Mouse (Mus musculus): Measurements from ENCODE around the gene Gm6040. TPM values are rescaled to one million over a fixed set of nuclear protein-coding genes. Genes with fewer than 3 reads are reported as not detected.

The Gm6040 gene
- not detected for polyA plus RNA-seq (2021)

GRCm38 (mm10) chr8:20921971-20922370, at the start of gene Gm6040:
Gene Gm6040, minus strand, starts transcription at chr8:20922071.
- DNase-seq (ENCODE audit: low read depth, low spot score), result no peak
- ChIA-PET POLR2A (no interaction called here), CTCF (no interaction called here)
- in situ Hi-C loops (cut with MboI; ENCODE audit: low pct_unique_long_range_greater_than_20kb), result no loop called here
- H3K27me3 ChIP-seq, result no peaks in the 10 kb centered on the region
- no peak for TF ChIP-seq CTCF (IDR thresholded peaks at IDR 0.05)
- no peak for ATAC-seq

GRCm38 (mm10) chr8:20964531-20964930, 42.7 kb upstream of the Gm6040 start:
- in situ Hi-C loops (cut with MboI; ENCODE audit: low pct_unique_long_range_greater_than_20kb), result no loop called here
- POLR2A ChIA-PET, result no interaction called here
- CTCF ChIA-PET, result no interaction called here
- H3K27me3 ChIP-seq, result no peaks in the 10 kb centered on the region
- no peak for ATAC-seq
- no peak for DNase-seq (ENCODE audit: low read depth, low spot score)
- no peak for TF ChIP-seq CTCF (IDR thresholded peaks at IDR 0.05)

- no peaks in the 10 kb centered on the region for H3K27me3 ChIP-seq
- ChIA-PET CTCF (no interaction called here), POLR2A (no interaction called here)
- DNase-seq (ENCODE audit: low read depth, low spot score) (no peak), ATAC-seq (no peak)
- in situ Hi-C loops (cut with MboI; ENCODE audit: low pct_unique_long_range_greater_than_20kb), result no loop called here
- no peak for TF ChIP-seq CTCF (IDR thresholded peaks at IDR 0.05)
These were observed 22.7 kb upstream of the Gm6040 start, which contains the start of gene AY761185 for GRCm38 (mm10) chr8:20944610-20945009. Gene AY761185, minus strand, starts transcription at chr8:20944710.

DNA sequence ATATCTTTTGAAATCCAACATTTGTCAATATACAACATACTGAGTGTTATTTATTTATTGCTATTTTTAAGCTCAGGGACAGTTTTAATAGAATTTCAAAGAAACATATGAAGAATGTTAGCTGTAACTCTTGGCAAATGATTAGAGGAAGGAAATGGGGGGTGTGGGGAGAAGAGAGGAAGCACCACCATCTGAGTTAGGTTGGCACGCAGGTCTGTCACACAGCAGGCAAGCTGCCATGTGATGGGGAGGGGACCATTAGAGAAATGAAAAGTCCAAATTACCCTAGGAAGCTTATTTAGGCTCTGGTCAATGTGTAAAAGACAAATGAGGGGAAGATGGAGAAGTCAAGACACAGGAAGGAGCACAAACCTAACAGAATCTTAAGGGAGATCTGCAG, 9.6 kb downstream of the Gm6040 start:
- in situ Hi-C loops (cut with MboI; ENCODE audit: low pct_unique_long_range_greater_than_20kb), result no loop called here
- DNase-seq (ENCODE audit: low read depth, low spot score) (no peak), ATAC-seq (no peak)
- ChIA-PET CTCF (no interaction called here), POLR2A (no interaction called here)
- no peak for TF ChIP-seq CTCF (IDR thresholded peaks at IDR 0.05)
- no peaks in the 10 kb centered on the region for H3K27me3 ChIP-seq

DNA sequence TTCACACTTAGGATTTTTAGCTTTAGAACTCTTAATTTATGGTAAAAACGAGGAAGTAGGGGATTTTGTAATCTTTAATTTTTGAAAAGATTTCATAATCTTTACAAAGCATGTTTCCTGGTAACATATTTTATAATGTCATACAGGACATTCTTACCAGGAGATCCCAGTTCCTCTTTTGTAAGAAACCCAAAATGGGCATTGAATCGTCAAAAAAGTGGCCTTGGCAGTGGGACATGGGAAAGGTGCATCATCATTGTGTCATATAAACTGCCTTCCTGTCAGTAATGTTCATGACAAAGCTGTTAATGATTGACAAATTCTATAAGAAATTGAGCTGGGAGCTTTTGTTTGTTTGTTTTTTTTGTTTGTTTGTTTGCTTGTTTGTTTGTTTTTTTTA, 13.6 kb downstream of the Gm6040 start:
- no peak for ATAC-seq
- no peak for DNase-seq (ENCODE audit: low read depth, low spot score)
- H3K27me3 ChIP-seq, result no peaks in the 10 kb centered on the region
- TF ChIP-seq CTCF (IDR thresholded peaks at IDR 0.05), result no peak
- ChIA-PET CTCF (interaction anchor here (1.7 kb wide), 1 partner anchor 21 kb away, joined by 3 read pairs; no protein-coding TSS in a partner anchor), POLR2A (no interaction called here)
- in situ Hi-C loops (cut with MboI; ENCODE audit: low pct_unique_long_range_greater_than_20kb), result no loop called here

GRCm38 (mm10) chr8:20907119-20907518, 14.8 kb downstream of the Gm6040 start:
- TF ChIP-seq CTCF (IDR thresholded peaks at IDR 0.05), result no peak
- POLR2A ChIA-PET, result no interaction called here
- ATAC-seq (no peak), DNase-seq (ENCODE audit: low read depth, low spot score) (no peak)
- in situ Hi-C loops (cut with MboI; ENCODE audit: low pct_unique_long_range_greater_than_20kb), result no loop called here
- no peaks in the 10 kb centered on the region for H3K27me3 ChIP-seq
- CTCF ChIA-PET, result interaction anchor here (1.7 kb wide), 1 partner anchor 22 kb away, joined by 3 read pairs; no protein-coding TSS in a partner anchor

- in situ Hi-C loops (cut with MboI; ENCODE audit: low pct_unique_long_range_greater_than_20kb), result no loop called here
- TF ChIP-seq CTCF (IDR thresholded peaks at IDR 0.05), result no peak
- CTCF ChIA-PET, result no interaction called here
- POLR2A ChIA-PET, result no interaction called here
- no peaks in the 10 kb centered on the region for H3K27me3 ChIP-seq
- DNase-seq (ENCODE audit: low read depth, low spot score) (no peak), ATAC-seq (no peak)
These were observed 19.3 kb downstream of the Gm6040 start, which contains the start of gene Gm15056 for GRCm38 (mm10) chr8:20902527-20902926. Gene Gm15056, minus strand, starts transcription at chr8:20902627.

DNA sequence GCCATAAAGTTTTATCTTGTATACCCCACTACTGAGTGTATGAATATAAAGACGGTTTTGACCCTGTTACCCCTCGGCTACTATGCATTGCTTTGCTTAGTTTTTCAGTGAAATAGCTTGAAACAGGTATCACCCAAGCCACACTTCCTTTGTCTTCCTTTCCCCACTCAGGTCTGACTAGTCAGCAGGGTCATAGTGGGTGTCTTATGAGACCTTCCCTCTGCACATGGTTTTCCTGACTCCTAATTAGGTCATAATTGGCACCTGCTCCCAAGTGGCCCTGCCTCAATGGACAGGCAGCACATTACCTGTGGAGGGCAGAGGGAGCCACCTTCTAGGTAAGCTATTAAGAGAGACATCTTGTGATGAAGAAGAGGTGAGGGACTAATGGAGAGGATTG, 29.5 kb downstream of the Gm6040 start, which contains the start of gene Defb33:
Defb33 (plus strand) TSS at position 301 of the 400 bp plus-strand sequence.
- POLR2A ChIA-PET, result no interaction called here
- no peak for TF ChIP-seq CTCF (IDR thresholded peaks at IDR 0.05)
- in situ Hi-C loops (cut with MboI; ENCODE audit: low pct_unique_long_range_greater_than_20kb), result no loop called here
- CTCF ChIA-PET, result no interaction called here
- no peaks in the 10 kb centered on the region for H3K27me3 ChIP-seq
- no peak for DNase-seq (ENCODE audit: low read depth, low spot score)
- no peak for ATAC-seq

- in situ Hi-C loops (cut with MboI; ENCODE audit: low pct_unique_long_range_greater_than_20kb), result no loop called here
- ChIA-PET CTCF (no interaction called here), POLR2A (no interaction called here)
- DNase-seq (ENCODE audit: low read depth, low spot score), result no peak
- TF ChIP-seq CTCF (IDR thresholded peaks at IDR 0.05), result no peak
- H3K27me3 ChIP-seq, result no peaks in the 10 kb centered on the region
- ATAC-seq, result no peak
These were observed 47.3 kb downstream of the Gm6040 start for GRCm38 (mm10) chr8:20874608-20875007.

Other genes with a start within 250 kb of the Gm6040 start
- not detected for gene Defb33, start 29.4 kb downstream of the Gm6040 start, polyA plus RNA-seq (2021)
- gene Gm15056, start 19.4 kb downstream of the Gm6040 start, polyA plus RNA-seq (2021), result not detected
- not detected for gene AY761185, start 22.6 kb upstream of the Gm6040 start, polyA plus RNA-seq (2021)
- not detected for gene Defa21, start 103.5 kb upstream of the Gm6040 start, polyA plus RNA-seq (2021)
- not detected for gene Defa23, start 133.0 kb upstream of the Gm6040 start, polyA plus RNA-seq (2021)
- gene Defa35, start 143.0 kb upstream of the Gm6040 start, polyA plus RNA-seq (2021), result not detected
- not detected for gene Defa25, start 162.4 kb upstream of the Gm6040 start, polyA plus RNA-seq (2021)
- gene Gm14851, start 174.0 kb upstream of the Gm6040 start, polyA plus RNA-seq (2021), result not detected
- gene Defa30, start 212.6 kb upstream of the Gm6040 start, polyA plus RNA-seq (2021), result 0.27 TPM
- gene Defa22, start 240.2 kb upstream of the Gm6040 start, polyA plus RNA-seq (2021), result not detected